Mouse (Mus musculus) limb, embryonic 11.5 days (tissue): ENCODE data around the gene Tlx3. TPM values are rescaled to one million over a fixed set of nuclear protein-coding genes. Genes with fewer than 3 reads are reported as not detected.

ENCODE experiments used
- ATAC-seq: fragments of 200-750 bp; cut with Nextera tagmentation; 2 replicates; pipeline ENCODE4 v1.8.0; 2017; ENCODE audit warnings: low read depth; ENCODE audit not compliant: insufficient number of reproducible peaks, low FRiP score, low TSS enrichment
- DNase-seq: peaks from one replicate; pipeline ENCODE4 v3.0.0-alpha.2; 2015; ENCODE audit warnings: low spot score
- H3K27ac ChIP-seq: fragments of 300-500 bp; sonication (generic); replicated peaks from 2 replicates; pipeline ENCODE4 v1.5.1; 2014; ENCODE audit warnings: low read depth, mild to moderate bottlenecking, low read length
- H3K27me3 ChIP-seq: fragments of 300-500 bp; sonication (generic); 2 replicates; pipeline ENCODE4 v1.6.1; 2014; ENCODE audit warnings: mild to moderate bottlenecking, low read length, mixed read lengths; ENCODE audit not compliant: control insufficient read depth, insufficient read depth
- H3K36me3 ChIP-seq: fragments of 300-500 bp; sonication (generic); 2 replicates; pipeline ENCODE4 v1.6.1; 2014; ENCODE audit warnings: mild to moderate bottlenecking, low read length, moderate library complexity, mixed read lengths; ENCODE audit not compliant: control insufficient read depth, insufficient read depth
- H3K4me1 ChIP-seq: fragments of 300-500 bp; sonication (generic); 2 replicates; pipeline ENCODE4 v1.6.1; 2014; ENCODE audit warnings: low read length, mixed read lengths; ENCODE audit not compliant: control insufficient read depth, insufficient read depth
- H3K4me2 ChIP-seq: fragments of 300-500 bp; sonication (generic); 2 replicates; pipeline ENCODE4 v1.6.1; 2014; ENCODE audit warnings: low read depth, mild to moderate bottlenecking, moderate library complexity; ENCODE audit not compliant: severe bottlenecking
- H3K4me3 ChIP-seq: fragments of 300-500 bp; sonication (generic); 2 replicates; pipeline ENCODE4 v1.5.1; 2014; ENCODE audit warnings: low read depth, low read length
- H3K9ac ChIP-seq: fragments of 300-500 bp; sonication (generic); 2 replicates; pipeline ENCODE4 v1.6.1; 2014; ENCODE audit warnings: mild to moderate bottlenecking, low read length
- H3K9me3 ChIP-seq: fragments of 300-500 bp; sonication (generic); 2 replicates; pipeline ENCODE4 v1.6.1; 2016; ENCODE audit warnings: low read length; ENCODE audit not compliant: control insufficient read depth
- WGBS: fragments of 180-500 bp; shearing (Covaris S2); extraction: QIAGEN DNeasy Blood & Tissue Kit; methylation state at CpG from one replicate; pipeline ENCODE4 v1.1.7; 2014; 5-methylcytosine and 5-hydroxymethylcytosine counted together
- polyA plus RNA-seq: library from polyadenylated mRNA; unstranded; fragments of >200 nt; fragmentation: Nextera tagmentation; extraction: Ambion mirVana; gene quantifications from 2 replicates; pipeline ENCODE4 v1.2.1, GENCODE M21; 2014

The Tlx3 gene
- polyA plus RNA-seq, 1 experiment from 2014 or later, result not detected

DNA sequence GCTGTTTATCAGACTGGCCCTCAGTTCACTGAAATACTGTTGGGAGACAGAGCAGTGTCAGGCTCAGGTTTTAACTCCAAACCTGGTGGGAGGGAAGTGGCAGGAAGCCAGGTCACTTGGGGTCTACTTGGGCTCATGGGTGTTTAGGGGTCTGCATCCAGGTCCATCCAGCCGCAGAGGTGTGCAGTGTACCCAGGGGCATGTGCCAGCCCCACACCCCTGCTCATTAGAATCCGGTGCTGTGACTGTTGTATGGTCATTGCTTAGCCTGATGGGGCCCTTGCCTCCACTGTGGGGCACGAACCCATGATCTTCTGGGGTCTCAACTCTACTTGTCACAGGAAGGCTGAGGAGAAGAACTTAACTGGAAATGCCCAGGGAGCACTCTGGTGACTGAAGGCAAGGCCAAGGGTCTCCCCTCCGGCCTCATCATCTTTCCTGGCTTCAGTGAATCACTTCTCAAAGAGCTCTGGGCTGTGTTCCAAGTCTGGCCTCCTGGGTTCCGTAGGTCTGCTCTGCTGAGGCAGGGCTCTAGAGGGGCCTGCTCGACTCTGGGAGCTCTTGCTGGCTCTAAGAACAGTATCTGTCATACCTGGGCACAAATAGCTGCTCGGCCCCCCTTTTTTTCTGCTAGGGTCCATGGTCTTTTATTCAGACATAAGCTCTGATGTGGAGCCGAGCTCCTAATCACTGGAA, 14.1 kb upstream of the Tlx3 start:
- no peak for ATAC-seq
- WGBS, result 85% methylated on average over 8 of the region's 8 CpGs
- no peak overlapping the region for H3K27ac ChIP-seq
- no peaks in the 10 kb centered on the region for H3K9me3 ChIP-seq
- no peak overlapping the region for H3K4me3 ChIP-seq
- no peak overlapping the region for H3K4me2 ChIP-seq
- no peak for DNase-seq
- no peaks in the 10 kb centered on the region for H3K36me3 ChIP-seq
- H3K27me3 ChIP-seq, result no peaks in the 10 kb centered on the region
- no peak overlapping the region for H3K9ac ChIP-seq
- H3K4me1 ChIP-seq, result no peaks in the 10 kb centered on the region

DNA sequence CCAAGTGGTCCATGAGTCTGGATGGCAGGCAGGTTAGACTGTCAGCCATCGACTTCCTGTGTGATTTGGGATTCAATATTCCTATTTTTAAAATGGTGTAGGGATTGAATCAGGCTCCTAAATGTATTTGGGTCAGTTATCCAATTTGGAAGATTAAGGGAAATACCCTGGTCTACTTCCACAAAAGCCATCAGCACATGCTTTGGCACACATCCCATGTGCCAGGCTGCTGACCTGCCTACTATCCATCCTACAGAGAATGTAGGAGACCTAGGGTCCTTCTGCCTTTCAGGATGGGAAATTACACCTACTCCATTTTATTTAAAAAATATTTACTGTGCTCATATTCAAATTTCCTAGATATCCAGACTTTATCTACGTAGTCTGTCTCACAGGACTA, 4.0 kb upstream of the Tlx3 start:
- ATAC-seq, result no peak
- H3K4me1 ChIP-seq, result peaks cover 9% of the 10 kb centered on the region; the same call in 1 of the 2 replicates
- no peak overlapping the region for H3K27ac ChIP-seq
- H3K9me3 ChIP-seq, result no peaks in the 10 kb centered on the region
- no peak overlapping the region for H3K4me3 ChIP-seq
- 69% methylated on average over 2 of the region's 2 CpGs for WGBS
- H3K4me2 ChIP-seq, result no peak overlapping the region
- no peaks in the 10 kb centered on the region for H3K36me3 ChIP-seq
- no peak overlapping the region for H3K9ac ChIP-seq
- DNase-seq, result no peak
- peaks cover 49% of the 10 kb centered on the region for H3K27me3 ChIP-seq

- Histone ChIP-seq H3K36me3 (no peaks in the 10 kb centered on the region), H3K9me3 (no peaks in the 10 kb centered on the region), H3K27ac (no peak overlapping the region), H3K4me1 (peaks cover 19% of the 10 kb centered on the region), H3K4me2 (no peak overlapping the region), H3K4me3 (no peak overlapping the region), H3K9ac (no peak overlapping the region), H3K27me3 (peaks cover 73% of the 10 kb centered on the region)
- ATAC-seq, result no peak
- WGBS, result 7% methylated on average over 3 of the region's 3 CpGs
- peak; percentile 47 for DNase-seq
These were observed 1.6 kb upstream of the Tlx3 start for GRCm38 (mm10) chr11:33204966-33205365.

- no peak overlapping the region for H3K9ac ChIP-seq
- H3K9me3 ChIP-seq, result no peaks in the 10 kb centered on the region
- WGBS, result 1% methylated on average over 18 of the region's 18 CpGs
- no peaks in the 10 kb centered on the region for H3K36me3 ChIP-seq
- H3K4me2 ChIP-seq, result no peak overlapping the region
- no peak overlapping the region for H3K27ac ChIP-seq
- ATAC-seq (no peak), DNase-seq (peak; percentile 59)
- H3K4me3 ChIP-seq, result no peak overlapping the region
- H3K27me3 ChIP-seq, result peaks cover 76% of the 10 kb centered on the region
- H3K4me1 ChIP-seq, result peaks cover 19% of the 10 kb centered on the region
These were observed 928 bp upstream of the Tlx3 start for GRCm38 (mm10) chr11:33204329-33204705.

- WGBS, result 1% methylated on average over 47 of the region's 47 CpGs
- H3K4me1 ChIP-seq, result peaks cover 19% of the 10 kb centered on the region
- H3K9me3 ChIP-seq, result no peaks in the 10 kb centered on the region
- ATAC-seq (no peak), DNase-seq (peak; percentile 54)
- peak overlapping the region; percentile 37 for H3K4me2 ChIP-seq
- H3K36me3 ChIP-seq, result no peaks in the 10 kb centered on the region
- H3K9ac ChIP-seq, result no peak overlapping the region
- peaks cover 88% of the 10 kb centered on the region for H3K27me3 ChIP-seq
- no peak overlapping the region for H3K27ac ChIP-seq
- H3K4me3 ChIP-seq, result peak overlapping the region; percentile 22
These were observed 417 bp downstream of the Tlx3 start for GRCm38 (mm10) chr11:33202972-33203371.

DNA sequence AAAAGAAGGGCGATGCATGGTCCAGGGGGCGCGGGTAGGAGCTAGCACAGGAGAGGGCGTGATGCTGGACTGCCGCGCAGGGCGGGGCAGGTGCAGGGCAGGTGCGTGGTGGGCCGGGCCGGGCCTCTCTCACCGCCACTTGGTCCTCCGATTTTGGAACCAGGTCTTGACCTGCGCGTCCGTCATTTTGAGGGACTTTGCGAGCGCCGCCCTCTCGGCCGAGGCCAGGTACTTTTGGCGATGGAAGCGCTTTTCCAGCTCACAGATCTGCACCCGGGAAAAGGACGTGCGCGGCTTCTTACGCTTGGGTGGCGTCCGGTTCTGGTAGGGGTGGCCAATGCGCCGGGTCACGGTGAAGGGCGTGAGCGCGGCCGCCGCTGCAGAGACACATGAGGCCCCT, 1.1 kb downstream of the Tlx3 start:
- Histone ChIP-seq H3K36me3 (no peaks in the 10 kb centered on the region), H3K4me3 (0 out of 2 replicates have a peak overlapping the region, but pooled peaks have one; percentile 6), H3K4me2 (no peak overlapping the region), H3K27me3 (peaks cover 92% of the 10 kb centered on the region), H3K9ac (no peak overlapping the region), H3K4me1 (peaks cover 19% of the 10 kb centered on the region), H3K9me3 (no peaks in the 10 kb centered on the region; the same call in 1 of the 2 replicates), H3K27ac (no peak overlapping the region)
- 1% methylated on average over 37 of the region's 37 CpGs for WGBS
- ATAC-seq (no peak), DNase-seq (peak; percentile 58)

GRCm38 (mm10) chr11:33201626-33202010, 1.8 kb downstream of the Tlx3 start:
- Histone ChIP-seq H3K4me3 (peak overlapping the region; percentile 22), H3K36me3 (no peaks in the 10 kb centered on the region), H3K27me3 (peaks cover 96% of the 10 kb centered on the region), H3K9me3 (no peaks in the 10 kb centered on the region; the same call in 1 of the 2 replicates), H3K27ac (no peak overlapping the region), H3K4me2 (peak overlapping the region; percentile 49), H3K4me1 (peaks cover 19% of the 10 kb centered on the region), H3K9ac (no peak overlapping the region)
- 3% methylated on average over 19 of the region's 19 CpGs for WGBS
- DNase-seq (no peak), ATAC-seq (no peak)

GRCm38 (mm10) chr11:33200764-33201625, 2.4 kb downstream of the Tlx3 start:
- Histone ChIP-seq H3K27me3 (peaks cover 96% of the 10 kb centered on the region), H3K4me1 (peaks cover 19% of the 10 kb centered on the region), H3K36me3 (no peaks in the 10 kb centered on the region), H3K4me2 (peak overlapping the region; percentile 49), H3K4me3 (peak overlapping the region; percentile 22), H3K9ac (no peak overlapping the region), H3K9me3 (no peaks in the 10 kb centered on the region; the same call in 1 of the 2 replicates), H3K27ac (no peak overlapping the region)
- under 1% methylated on average over 71 of the region's 76 CpGs for WGBS
- DNase-seq (peak; percentile 78), ATAC-seq (peak; percentile 26)
